Mouse (Mus musculus): ENCODE results near the gene Acss2.

GRCm38 (mm10) chr2:155524378-155524777, 6.6 kb downstream of the Acss2 start:
- no peak for TF ChIP-seq POLR2A (IDR thresholded peaks at IDR 0.05; ENCODE audit: control insufficient read depth, low read depth, low read length)
- TF ChIP-seq CTCF (IDR thresholded peaks at IDR 0.05; ENCODE audit: control insufficient read depth, insufficient read depth, insufficient replicate concordance, low read depth, low read length), result no peak
